Mouse (Mus musculus) MEL (cell line): ENCODE data around the gene Pdcl3. TPM values are rescaled to one million over a fixed set of nuclear protein-coding genes. Genes with fewer than 3 reads are reported as not detected.

ENCODE experiments used
- DNase-seq: peaks from one replicate; pipeline ENCODE4 v3.0.0; 2011; ENCODE audit warnings: low read depth, low spot score
- H3K27ac ChIP-seq: 2 replicates; pipeline ENCODE4 v1.5.1; 2012; ENCODE audit warnings: low read depth, mild to moderate bottlenecking, control low read depth, low read length, moderate library complexity; ENCODE audit not compliant: control insufficient read depth
- H3K27me3 ChIP-seq, 2 experiments: fragments of 150-350 bp in 1 of 2; sonication (generic) in 1 of 2; 2 replicates each; pipeline ENCODE4 v1.6.1; 2012; ENCODE audit warnings: low read length in 2 of 2, mild to moderate bottlenecking in 2 of 2, improper control_type of control experiment in 1 of 2, moderate library complexity in 1 of 2; ENCODE audit not compliant: insufficient read depth in 2 of 2, control insufficient read depth in 1 of 2
- H3K36me3 ChIP-seq, 2 experiments: 2 replicates each; pipeline ENCODE4 v1.6.1; 2012 to 2014; ENCODE audit warnings: low read length in 2 of 2, improper control_type of control experiment in 1 of 2, inconsistent platforms in 1 of 2, mild to moderate bottlenecking in 1 of 2; ENCODE audit not compliant: insufficient read depth in 2 of 2, control insufficient read depth in 1 of 2
- H3K4me1 ChIP-seq, 2 experiments: fragments of 150-350 bp in 1 of 2; sonication (generic) in 1 of 2; 2 replicates each; pipeline ENCODE4 v1.6.1; 2012; ENCODE audit warnings: low read length in 2 of 2, improper control_type of control experiment in 1 of 2, mild to moderate bottlenecking in 1 of 2; ENCODE audit not compliant: insufficient read depth in 2 of 2, control insufficient read depth in 1 of 2
- H3K4me3 ChIP-seq, 2 experiments: fragments of 150-350 bp in 1 of 2; sonication (generic) in 1 of 2; 2 replicates each; pipeline ENCODE4 v1.5.1; 2012; ENCODE audit warnings: low read depth in 2 of 2, low read length in 2 of 2, mild to moderate bottlenecking in 2 of 2, moderate library complexity in 2 of 2, control low read depth in 1 of 2, improper control_type of control experiment in 1 of 2; ENCODE audit not compliant: control insufficient read depth in 1 of 2, insufficient read depth in 1 of 2
- H3K79me2 ChIP-seq: 2 replicates; pipeline ENCODE4 v1.6.1; 2012; ENCODE audit warnings: mild to moderate bottlenecking, low read length, moderate library complexity; ENCODE audit not compliant: control insufficient read depth, poor library complexity, insufficient read depth
- H3K9ac ChIP-seq: 2 replicates; pipeline ENCODE4 v1.6.1; 2012; ENCODE audit warnings: low read depth, mild to moderate bottlenecking, control low read depth, low read length, moderate library complexity; ENCODE audit not compliant: control insufficient read depth, poor library complexity, severe bottlenecking
- H3K9me3 ChIP-seq: fragments of 150-350 bp; sonication (generic); replicated peaks from 2 replicates; pipeline ENCODE4 v1.6.1; 2012; ENCODE audit warnings: mild to moderate bottlenecking, low read length, improper control_type of control experiment, moderate library complexity; ENCODE audit not compliant: insufficient read depth
- BHLHE40 ChIP-seq: IDR thresholded peaks from 2 replicates; pipeline ENCODE4 v1.6.1; 2012; ENCODE audit warnings: low read depth, mild to moderate bottlenecking, inconsistent platforms, low read length, improper control_type of control experiment, borderline replicate concordance
- CHD2 ChIP-seq: IDR thresholded peaks from 2 replicates; pipeline ENCODE4 v1.6.1; 2011; ENCODE audit warnings: low read length, improper control_type of control experiment
- EP300 ChIP-seq, 2 experiments: IDR thresholded peaks; 2 replicates each; pipeline ENCODE4 v1.6.1; 2011; ENCODE audit warnings: improper control_type of control experiment in 2 of 2, low read length in 2 of 2, low read depth in 1 of 2, mild to moderate bottlenecking in 1 of 2
- GATA1 ChIP-seq: IDR thresholded peaks from 2 replicates; pipeline ENCODE4 v1.6.1; 2011; ENCODE audit warnings: low read depth, low read length, improper control_type of control experiment
- HCFC1 ChIP-seq: IDR thresholded peaks from 2 replicates; pipeline ENCODE4 v1.6.1; 2012; ENCODE audit warnings: low read depth, mild to moderate bottlenecking, inconsistent platforms, low read length, improper control_type of control experiment, moderate library complexity
- MAX ChIP-seq: IDR thresholded peaks from 2 replicates; pipeline ENCODE4 v1.6.1; 2011; ENCODE audit warnings: low read length, improper control_type of control experiment
- MYB ChIP-seq: IDR thresholded peaks from 2 replicates; pipeline ENCODE4 v1.6.1; 2011; ENCODE audit warnings: mild to moderate bottlenecking, low read depth, low read length, improper control_type of control experiment
- MYC ChIP-seq: IDR thresholded peaks from 2 replicates; pipeline ENCODE4 v1.6.1; 2011; ENCODE audit warnings: low read depth, mild to moderate bottlenecking, low read length, improper control_type of control experiment, moderate library complexity
- POLR2A ChIP-seq, 2 experiments: IDR thresholded peaks; 2 replicates each; pipeline ENCODE4 v1.6.1; 2011 to 2012; ENCODE audit warnings: low read length in 2 of 2, mild to moderate bottlenecking in 2 of 2, control low read depth in 1 of 2, improper control_type of control experiment in 1 of 2, low read depth in 1 of 2, moderate library complexity in 1 of 2; ENCODE audit not compliant: control insufficient read depth in 1 of 2, insufficient read depth in 1 of 2, poor library complexity in 1 of 2
- SIN3A ChIP-seq: IDR thresholded peaks from 2 replicates; pipeline ENCODE4 v1.6.1; 2012; ENCODE audit warnings: low read length, improper control_type of control experiment, inconsistent platforms
- USF1 ChIP-seq: IDR thresholded peaks from 2 replicates; pipeline ENCODE4 v1.6.1; 2014; ENCODE audit warnings: low read depth, mild to moderate bottlenecking, inconsistent platforms, low read length, improper control_type of control experiment, moderate library complexity
- USF2 ChIP-seq, 2 experiments: IDR thresholded peaks; 2 replicates each; pipeline ENCODE4 v1.6.1; 2011 to 2012; ENCODE audit warnings: improper control_type of control experiment in 2 of 2, low read length in 2 of 2, borderline replicate concordance in 1 of 2, inconsistent platforms in 1 of 2, low read depth in 1 of 2, mild to moderate bottlenecking in 1 of 2; ENCODE audit not compliant: insufficient read depth in 1 of 2
- polyA plus RNA-seq, 2 experiments: library from polyadenylated mRNA; stranded (reverse) in 1 of 2; unstranded in 1 of 2; fragments of >175 nt in 1 of 2; fragments of >200 nt in 1 of 2; gene quantifications; 2 replicates each; pipeline versions ENCODE4 v1.2.1 to v1.2.4; 2012; ENCODE audit warnings: low replicate concordance in 2 of 2, low read depth in 1 of 2; ENCODE audit not compliant: insufficient read length in 2 of 2, insufficient read depth in 1 of 2, missing spikeins in 1 of 2
- total RNA-seq: library from RNA; depleted of rRNA; stranded (reverse); fragments of 300-350 nt; gene quantifications from 2 replicates; pipeline ENCODE4 v1.2.3, GENCODE M21; 2012

Pdcl3 gene
- total and polyA plus RNA-seq, 3 experiments: 52.5 to 236 (median 71.5) TPM

GRCm38 (mm10) chr1:39025840-39026239, 40.4 kb downstream of the Pdcl3 start:
- H3K9ac ChIP-seq: no peak overlapping the region
- no peaks in the 10 kb centered on the region for H3K36me3 ChIP-seq
- no peak overlapping the region for H3K4me3 ChIP-seq
- H3K4me1 ChIP-seq: no peaks in the 10 kb centered on the region
- no peaks in the 10 kb centered on the region for H3K79me2 ChIP-seq
- H3K27me3 ChIP-seq: no peaks in the 10 kb centered on the region; a peak in 2 of 4 replicates
- H3K27ac ChIP-seq: no peak overlapping the region
- TF ChIP-seq MYB: no peak
- TF ChIP-seq USF1: no peak
- no peak for TF ChIP-seq SIN3A
- no peak for TF ChIP-seq CHD2
- TF ChIP-seq EP300 (IDR thresholded peaks at IDR 0.05; ENCODE audit: low read depth in 1 of 2, low read length in 2 of 2): no peak
- TF ChIP-seq GATA1: no peak
- no peak for TF ChIP-seq MYC
- no peak for TF ChIP-seq HCFC1
- TF ChIP-seq USF2 (IDR thresholded peaks at IDR 0.05; ENCODE audit: borderline replicate concordance in 1 of 2, insufficient read depth in 1 of 2, low read depth in 1 of 2, low read length in 2 of 2): no peak
- no peak for DNase-seq
- H3K9me3 ChIP-seq: no peaks in the 10 kb centered on the region

GRCm38 (mm10) chr1:39029176-39029575, 43.8 kb downstream of the Pdcl3 start:
- Histone ChIP-seq H3K4me1 (no peaks in the 10 kb centered on the region), H3K36me3 (no peaks in the 10 kb centered on the region), H3K9me3 (no peaks in the 10 kb centered on the region), H3K4me3 (no peak overlapping the region), H3K79me2 (no peaks in the 10 kb centered on the region), H3K27ac (no peak overlapping the region), H3K9ac (no peak overlapping the region), H3K27me3 (no peaks in the 10 kb centered on the region; a peak in 3 of 4 replicates)
- no peak for DNase-seq
- no peak for TF ChIP-seq MYB
- TF ChIP-seq MAX: no peak
- TF ChIP-seq BHLHE40: no peak

DNA sequence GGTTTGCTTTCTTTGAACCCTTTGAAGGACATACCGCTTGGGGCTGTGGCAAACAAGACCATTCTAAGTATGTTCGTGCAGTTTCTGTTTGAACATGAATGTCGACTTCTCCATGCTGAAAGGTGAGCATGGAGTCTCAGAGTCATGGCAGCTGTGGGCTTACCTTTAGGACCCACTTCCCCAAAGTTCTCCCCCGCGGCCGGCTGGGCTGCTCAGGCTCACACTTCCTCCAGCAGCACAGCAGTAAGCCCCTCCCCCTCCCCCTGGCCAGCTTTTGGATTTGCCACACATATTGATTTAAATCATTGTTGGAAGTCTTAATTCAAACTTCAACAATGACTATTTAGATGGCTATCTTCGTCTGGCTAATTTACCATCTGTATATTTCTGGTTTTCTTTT, 44.7 kb downstream of the Pdcl3 start:
- H3K4me3 ChIP-seq: no peak overlapping the region
- H3K9ac ChIP-seq: no peak overlapping the region
- H3K79me2 ChIP-seq: no peaks in the 10 kb centered on the region
- H3K27me3 ChIP-seq: no peaks in the 10 kb centered on the region; a peak in 4 of 4 replicates
- no peaks in the 10 kb centered on the region for H3K4me1 ChIP-seq
- no peak for DNase-seq
- no peak for TF ChIP-seq POLR2A (IDR thresholded peaks at IDR 0.05; ENCODE audit: control insufficient read depth in 1 of 2, insufficient read depth in 1 of 2, low read depth in 1 of 2, low read length in 2 of 2, poor library complexity in 1 of 2)
- no peaks in the 10 kb centered on the region for H3K36me3 ChIP-seq
- H3K9me3 ChIP-seq: no peaks in the 10 kb centered on the region
- H3K27ac ChIP-seq: no peak overlapping the region
